Mouse (Mus musculus): ENCODE data around the gene Ednra. TPM values are rescaled to one million over a fixed set of nuclear protein-coding genes. Genes with fewer than 3 reads are reported as not detected.
"Not testable (repeated sequence)": the region's sequence is repeated elsewhere in the genome, so short reads cannot be mapped to it uniquely, and the experiment has no call there.

The Ednra gene
- total RNA-seq, 2 experiments from 2014 or later = 57.6 to 64.8 TPM

DNA sequence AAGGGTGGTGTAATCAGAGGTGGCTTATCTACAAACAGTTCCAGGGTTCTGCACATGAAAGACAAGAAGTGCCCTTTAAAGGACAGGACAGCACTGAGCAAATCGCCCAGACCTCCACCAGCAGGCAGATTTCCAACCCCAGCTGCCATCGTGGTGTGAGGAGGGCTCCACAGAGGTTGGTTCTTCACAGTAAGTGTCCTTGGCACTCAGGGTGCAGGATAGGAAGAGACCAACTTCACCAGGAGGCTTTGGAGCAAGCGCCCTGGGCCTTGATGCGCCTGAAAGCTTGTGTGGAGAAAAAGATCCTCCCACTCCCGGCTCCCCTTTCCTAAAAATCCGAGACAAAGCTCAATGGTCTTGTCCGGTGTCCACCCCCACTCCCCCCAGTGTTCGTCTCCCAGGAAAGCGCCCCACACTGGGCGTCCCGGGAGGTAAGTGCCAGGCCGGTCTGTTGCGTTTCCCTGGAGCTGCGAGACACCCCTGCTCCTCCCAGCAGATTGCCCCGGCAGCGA lies 674 bp downstream of the Ednra start:
- DNase-seq = peak; percentile 58 to 66
- intact Hi-C loops (cut with DNase I) = loop anchor here (5.0 kb wide), 3 partner anchors 36 to 264 kb away; no protein-coding TSS in a partner anchor

DNA sequence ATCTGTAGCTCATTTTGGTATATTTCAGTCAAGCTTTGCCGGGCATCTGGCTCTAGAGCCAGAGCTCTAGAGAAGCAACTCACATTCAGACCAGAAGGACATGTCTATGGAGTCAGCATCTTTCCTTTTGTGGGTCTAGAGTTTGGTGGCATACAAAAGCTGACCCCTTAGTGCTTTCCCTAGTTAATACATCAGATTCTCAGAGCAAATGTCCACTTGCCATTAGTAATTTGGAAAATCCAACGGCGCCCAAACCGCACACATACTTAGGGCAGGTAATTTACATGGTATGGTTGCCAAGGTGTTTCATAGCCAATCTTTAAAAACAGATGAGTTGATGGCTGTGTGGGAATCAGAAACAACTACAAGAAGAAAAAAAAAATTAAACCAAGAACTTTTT lies 1.2 kb downstream of the Ednra start:
- DNase-seq = no peak
- intact Hi-C loops (cut with DNase I) = loop anchor here (5.0 kb wide), 3 partner anchors 36 to 264 kb away; no protein-coding TSS in a partner anchor

DNA sequence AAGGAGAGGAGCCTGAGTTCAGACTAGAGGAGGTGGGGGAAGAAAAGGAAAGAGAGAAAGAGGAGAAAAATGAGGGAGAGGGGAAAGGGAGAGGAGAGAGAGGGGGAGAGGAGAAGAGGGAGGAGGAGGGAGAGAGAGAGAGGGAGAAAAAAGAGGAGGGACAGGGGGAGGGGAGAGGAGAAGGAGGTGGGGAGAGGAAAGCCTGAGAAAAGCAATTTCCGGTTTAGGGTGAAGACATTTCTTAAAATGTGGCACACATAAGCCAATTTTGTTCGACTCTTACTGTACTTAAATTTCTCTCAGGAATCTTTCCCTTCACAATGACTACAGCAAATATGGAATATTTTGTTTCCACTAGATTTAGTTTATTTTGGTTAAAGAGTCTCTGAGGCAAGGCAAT lies 5.3 kb downstream of the Ednra start:
- intact Hi-C loops (cut with DNase I) = no loop called here

DNA sequence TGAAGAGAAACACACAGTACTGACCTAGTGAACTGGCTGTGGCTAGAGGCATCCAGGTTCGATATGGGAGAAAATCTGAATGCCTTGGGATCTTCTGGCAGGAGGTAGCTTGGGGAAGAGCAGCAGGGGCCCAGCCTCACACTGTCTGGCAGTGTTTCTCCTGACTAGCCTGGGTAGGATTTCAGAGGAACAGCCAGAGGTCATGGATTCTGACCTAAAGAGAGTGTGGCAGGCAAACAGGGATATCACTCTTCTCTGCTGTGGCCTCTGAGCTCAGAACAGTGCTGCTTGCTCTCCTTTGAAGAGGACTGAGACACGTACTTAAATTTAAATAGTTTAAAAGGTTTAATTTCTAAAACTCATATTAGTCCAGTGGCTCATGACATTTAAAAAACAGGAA lies 7.2 kb downstream of the Ednra start:
- DNase-seq = no peak

More for the DNA sequence above, 5.3 kb downstream of the Ednra start:
- no peak for DNase-seq

DNA sequence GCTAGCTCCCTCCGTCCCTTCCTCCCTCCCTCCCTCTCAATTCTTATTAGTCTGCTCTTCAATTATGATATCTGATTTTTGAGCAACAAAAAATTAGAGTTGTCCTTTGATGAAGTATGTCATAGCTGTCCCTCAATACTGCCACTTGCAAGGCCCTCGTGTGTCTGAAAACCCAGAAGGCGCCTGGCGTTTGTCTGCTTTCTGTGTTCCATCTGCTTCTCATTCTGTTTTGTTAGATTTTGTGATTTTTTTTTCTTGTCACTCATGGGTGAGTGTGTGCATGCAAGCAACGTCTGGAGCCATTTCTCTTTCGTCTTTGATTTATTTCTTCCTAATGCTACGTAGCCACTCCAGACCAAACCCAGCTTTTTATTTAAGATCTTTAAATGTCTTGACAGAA lies 9.8 kb downstream of the Ednra start:
- intact Hi-C loops (cut with DNase I) = no loop called here
- no peak for DNase-seq

More for the DNA sequence above, 7.2 kb downstream of the Ednra start:
- intact Hi-C loops (cut with DNase I) = no loop called here

DNA sequence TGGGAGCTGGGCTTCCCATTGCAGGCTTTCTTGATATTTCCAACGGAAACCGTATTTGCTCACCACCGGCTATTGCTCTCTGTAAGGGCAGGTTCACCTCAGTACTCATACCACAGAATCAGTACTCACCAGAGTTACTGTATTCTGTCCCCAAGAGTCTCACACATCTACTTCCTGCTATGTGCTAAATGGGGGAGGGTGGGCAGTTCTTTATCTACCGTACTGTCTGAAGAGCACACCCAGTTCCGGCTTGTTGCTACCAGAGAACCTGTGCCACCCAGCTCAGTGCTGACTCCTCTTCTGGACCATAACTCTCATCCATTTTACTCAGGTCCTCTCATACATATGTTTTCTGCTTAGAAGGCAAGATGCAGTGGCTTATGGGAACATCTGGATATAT lies 10.6 kb downstream of the Ednra start:
- intact Hi-C loops (cut with DNase I) = no loop called here
- no peak for DNase-seq

DNA sequence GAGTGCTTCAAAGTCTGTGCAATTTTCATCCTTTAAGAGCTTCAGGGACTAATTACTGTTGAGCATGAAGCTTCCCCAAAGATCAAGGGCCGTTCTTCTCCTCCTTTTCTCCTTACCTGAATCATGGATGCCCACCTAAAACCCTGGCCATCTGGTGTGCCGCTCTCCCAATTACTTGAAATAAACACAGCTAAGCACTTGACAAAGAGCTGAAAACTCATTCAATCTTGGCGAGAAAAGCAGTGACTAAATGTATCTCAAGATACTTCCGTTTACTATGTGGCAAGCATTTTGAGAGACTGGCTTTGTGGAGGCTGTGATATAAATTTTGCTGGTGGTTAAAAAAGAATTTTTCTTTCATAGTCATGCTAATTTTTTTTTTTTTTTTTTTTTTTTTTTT lies 19.5 kb downstream of the Ednra start:
- intact Hi-C loops (cut with DNase I) = no loop called here
- no peak for DNase-seq

DNA sequence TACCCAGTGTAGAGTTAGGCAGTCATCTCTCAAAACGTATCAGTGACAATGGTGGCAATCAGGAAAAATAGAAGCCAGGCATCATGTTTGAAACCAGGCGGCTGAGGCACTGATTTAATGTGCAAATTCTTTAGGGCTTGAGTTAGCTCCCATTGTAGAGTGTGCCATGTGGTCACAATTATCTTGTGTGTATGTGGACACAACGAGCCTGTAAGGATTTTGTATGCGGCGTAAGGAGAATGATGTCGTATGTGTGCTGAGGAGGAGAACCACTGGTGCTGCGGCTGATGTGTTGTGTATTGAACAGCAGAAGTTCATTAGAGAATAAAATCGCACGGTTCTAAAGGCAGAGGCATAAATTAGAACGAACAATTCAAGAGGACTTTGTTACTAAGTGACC lies 26.2 kb downstream of the Ednra start:
- DNase-seq = no peak
- intact Hi-C loops (cut with DNase I) = no loop called here

DNA sequence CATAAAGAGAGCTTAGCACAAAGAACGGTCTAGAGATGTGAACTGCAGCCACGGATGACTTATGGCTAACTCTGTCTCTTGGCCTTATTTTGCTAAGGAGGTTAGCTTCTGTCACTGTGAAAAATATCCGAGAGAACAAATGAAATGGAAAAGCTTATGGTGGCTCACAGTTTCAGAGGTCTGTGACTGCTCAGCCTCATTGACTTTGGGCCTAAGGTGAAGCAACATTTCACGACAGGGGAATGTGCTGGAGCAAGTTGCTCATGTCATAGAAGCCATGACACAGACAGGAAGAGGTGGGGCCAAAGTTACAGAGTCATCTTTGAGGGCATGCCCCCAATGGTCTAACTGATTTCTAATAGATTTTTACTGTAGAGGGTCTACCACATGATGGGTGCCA lies 28.1 kb downstream of the Ednra start:
- DNase-seq = no peak
- intact Hi-C loops (cut with DNase I) = no loop called here

DNA sequence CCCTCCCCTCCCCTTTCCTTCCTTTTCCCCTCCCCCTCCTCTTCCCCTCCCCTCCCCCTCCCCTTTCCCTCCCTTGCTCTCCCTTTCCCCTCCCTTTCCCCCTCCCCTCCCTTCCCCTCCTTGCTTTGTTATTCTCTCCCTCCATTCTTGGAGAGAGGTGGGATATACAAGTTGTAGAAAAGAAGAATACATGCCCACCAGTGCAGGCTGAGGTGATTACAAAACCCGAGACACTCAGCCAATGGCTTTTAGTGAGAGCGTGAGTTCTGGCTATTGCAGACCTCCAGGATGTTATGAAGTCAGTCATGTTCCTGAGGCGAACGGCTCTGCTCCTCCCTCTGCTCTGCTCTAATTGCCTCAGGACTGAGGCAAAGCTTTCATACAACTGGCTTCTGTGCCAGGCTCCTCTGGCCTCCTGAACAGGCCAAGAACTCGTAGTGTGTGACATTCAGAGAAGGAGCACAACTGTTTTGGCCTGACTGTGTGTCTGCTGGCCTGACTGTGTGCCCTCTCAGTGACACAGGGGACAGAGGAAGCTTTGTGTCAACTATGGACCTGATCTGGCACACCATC lies 28.7 kb downstream of the Ednra start:
- intact Hi-C loops (cut with DNase I) = no loop called here
- no peak for DNase-seq

DNA sequence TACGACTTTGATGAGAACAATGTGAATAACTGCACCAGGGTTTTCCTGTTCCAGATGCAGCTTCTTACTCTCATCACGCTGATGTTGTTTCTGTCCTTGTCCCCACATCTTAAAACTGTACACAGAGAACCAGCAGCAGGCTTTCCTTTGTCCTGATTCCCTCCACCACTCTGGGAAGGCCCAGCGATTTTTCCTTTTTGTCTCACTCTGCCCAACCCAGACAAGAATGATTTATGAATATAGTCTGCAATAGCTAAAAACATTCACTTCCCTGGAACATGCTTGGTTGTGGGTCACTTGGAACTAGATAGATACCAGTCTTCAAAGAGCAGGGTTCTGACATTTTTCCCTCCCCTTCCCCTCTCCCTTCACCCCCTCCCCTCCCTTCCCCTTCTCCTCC lies 29.2 kb downstream of the Ednra start:
- DNase-seq = no peak
- intact Hi-C loops (cut with DNase I) = no loop called here

DNA sequence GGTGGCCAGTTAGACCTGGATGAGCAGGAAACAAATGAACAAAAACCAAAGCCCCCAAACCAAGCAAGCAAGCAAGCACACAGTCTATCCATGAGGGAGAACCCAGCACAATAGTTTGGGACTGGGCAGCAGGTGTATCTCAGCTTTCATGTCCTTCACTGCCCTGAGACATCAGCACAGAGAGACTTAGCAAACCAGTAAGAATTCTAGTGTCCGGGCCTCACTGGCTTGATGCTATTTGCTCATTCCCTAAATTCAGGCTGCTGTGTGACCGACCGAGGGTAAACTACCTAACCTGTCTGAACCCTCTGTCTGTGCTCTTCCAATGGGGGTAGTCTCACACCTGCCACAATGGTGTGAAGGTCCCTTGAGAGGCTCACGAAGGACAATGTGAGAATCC lies 29.7 kb downstream of the Ednra start:
- intact Hi-C loops (cut with DNase I) = no loop called here
- DNase-seq = no peak

DNA sequence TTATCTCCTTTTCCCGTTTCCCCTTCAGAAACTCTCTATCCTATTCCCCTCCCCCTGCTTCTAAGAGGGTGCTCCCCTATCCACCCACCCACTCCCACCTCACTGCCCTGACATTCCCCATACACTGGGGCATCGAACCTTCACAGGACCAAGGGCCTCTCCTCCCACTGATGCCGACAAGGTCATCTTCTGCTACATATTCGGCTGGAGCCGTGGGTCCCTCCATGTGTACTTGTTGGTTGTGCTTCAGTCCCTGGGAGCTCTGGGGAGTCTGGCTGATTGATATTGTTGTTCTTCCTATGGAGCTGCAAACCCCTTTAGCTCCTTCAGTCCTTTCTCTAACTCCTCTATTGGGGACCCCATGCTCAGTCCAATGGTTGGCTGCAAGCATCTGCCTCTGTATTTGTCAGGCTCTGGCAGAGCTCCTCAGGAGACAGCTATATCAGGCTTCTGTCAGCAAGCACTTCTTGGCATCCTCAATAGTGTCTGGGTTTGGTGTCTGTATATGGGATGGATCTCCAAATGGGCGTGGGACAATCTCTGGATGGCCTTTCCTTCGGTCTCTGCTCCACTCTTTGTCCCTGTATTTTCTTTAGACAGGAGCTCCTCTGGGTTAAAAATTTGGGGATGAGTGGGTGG lies 34.7 kb downstream of the Ednra start:
- intact Hi-C loops (cut with DNase I) = loop anchor here (5.0 kb wide), 1 partner anchor 33 kb away; the partner anchor contains the start of gene Ednra
- DNase-seq = not testable (repeated sequence)

DNA sequence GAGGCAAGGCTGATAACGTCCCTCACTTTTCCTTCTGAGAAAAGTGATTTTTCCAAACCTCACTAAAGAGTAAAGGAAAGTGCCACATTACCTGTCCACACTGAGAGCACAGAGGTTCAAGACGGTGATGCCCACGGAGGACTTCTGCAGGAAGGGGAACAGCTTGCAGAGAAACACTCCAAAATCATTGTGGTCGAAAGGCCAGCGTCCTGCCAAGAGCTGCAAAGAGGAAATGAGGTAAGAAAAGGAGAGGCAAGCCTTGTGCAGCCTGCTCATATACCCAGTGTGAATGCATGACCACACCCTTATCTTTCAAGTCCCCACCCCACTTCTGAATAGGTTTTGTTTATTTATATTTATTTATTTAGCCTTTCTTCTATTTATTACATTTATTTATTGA lies 35.3 kb downstream of the Ednra start:
- no peak for DNase-seq
- intact Hi-C loops (cut with DNase I) = loop anchor here (5.0 kb wide), 1 partner anchor 33 kb away; the partner anchor contains the start of gene Ednra

DNA sequence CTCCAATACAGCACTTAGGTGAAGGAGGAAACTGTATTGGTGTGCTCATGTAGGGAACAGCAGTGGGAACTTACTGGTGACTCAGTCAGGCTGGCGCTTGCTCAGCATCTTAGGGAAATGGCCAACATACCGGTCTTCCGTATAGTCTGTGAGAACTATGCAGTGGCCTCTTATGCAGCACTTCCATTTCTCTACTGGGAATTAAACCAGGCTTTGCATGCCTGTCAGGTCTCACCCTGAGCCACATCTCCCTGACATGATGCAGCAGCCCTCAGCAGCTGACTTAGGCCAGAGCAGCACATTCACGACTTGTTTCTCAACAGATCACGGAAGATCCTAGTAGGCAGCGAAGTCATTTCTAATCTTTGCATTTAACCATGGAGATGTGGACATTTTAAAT lies 39.9 kb downstream of the Ednra start:
- no peak for DNase-seq
- intact Hi-C loops (cut with DNase I) = no loop called here

DNA sequence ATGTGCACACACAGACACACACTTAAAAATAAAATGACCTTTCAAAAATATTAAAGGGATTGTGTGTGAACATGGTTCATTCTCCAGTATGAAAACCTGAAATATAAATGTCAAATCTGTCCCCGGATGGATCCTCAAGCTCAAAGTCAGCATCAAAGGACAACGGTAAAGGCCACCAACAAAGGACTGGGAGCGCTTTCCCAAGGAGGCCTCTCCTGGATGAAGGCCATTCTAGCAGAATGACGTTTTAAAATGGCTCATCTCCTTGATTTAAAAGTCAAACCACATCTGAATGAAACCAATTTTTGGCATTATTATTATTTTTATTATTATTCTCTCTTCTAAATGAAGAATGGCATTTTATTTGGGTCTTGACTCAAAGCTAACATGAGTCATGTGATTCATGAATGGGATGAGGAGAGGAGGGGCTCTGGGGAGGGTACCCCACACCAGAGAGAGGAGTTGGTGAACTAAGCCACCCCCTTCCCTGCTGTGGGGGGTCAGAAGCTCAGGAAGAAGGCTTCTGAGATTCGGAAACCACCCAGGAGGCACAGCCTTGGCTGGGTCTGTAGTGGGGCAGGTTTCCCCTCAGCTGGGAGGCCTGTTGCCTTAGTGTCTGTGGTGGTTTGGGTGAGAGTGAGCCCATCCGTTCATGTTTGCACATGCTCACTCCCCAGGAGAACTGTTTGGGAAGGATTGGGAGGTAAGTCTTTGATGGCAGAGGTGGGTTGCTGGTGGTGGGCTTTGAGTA lies 40.7 kb downstream of the Ednra start:
- DNase-seq = no peak
- intact Hi-C loops (cut with DNase I) = no loop called here

DNA sequence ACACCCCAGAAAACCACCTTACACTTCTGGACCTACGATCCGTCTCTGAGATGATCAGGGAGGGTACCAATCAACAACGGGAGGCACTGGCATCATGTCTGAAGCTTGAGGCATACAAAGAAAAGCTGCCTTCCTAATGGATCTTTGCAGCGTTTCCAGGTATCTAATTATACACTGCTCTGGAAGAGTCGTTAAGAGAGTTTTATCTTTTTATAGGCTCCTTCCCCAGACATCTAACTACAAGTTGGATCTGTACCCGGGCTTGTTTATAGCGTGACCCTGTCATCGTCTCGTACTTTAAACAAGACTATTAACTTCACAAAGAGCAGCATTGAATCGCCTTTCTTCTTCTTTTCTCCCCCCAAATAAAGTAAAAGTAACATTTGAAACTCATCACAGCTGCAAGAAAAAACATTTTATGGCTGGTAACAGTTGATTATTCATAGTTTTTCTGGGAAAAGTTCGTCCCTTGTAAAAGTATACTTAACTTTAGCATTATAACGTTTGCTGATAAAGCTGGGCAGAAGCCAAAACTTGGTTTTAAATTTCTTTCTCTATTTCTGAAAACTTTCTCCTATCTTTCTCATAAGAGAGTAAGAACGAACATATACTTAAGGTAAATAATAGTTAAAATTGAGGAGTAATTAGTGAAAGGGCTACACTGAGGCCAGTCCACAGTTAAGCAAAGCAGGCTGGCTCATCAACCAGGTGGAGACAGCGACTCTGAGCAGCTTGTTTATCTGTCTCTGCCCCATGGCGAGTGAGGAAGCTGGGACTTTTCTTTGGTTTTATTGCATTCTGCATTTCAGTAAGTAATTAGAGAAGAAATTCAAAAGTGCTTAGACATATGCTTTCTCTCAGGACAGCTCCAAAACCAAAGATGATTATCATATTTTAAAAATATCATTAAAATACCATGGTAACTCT lies 42.0 kb downstream of the Ednra start:
- intact Hi-C loops (cut with DNase I) = no loop called here
- no peak for DNase-seq

DNA sequence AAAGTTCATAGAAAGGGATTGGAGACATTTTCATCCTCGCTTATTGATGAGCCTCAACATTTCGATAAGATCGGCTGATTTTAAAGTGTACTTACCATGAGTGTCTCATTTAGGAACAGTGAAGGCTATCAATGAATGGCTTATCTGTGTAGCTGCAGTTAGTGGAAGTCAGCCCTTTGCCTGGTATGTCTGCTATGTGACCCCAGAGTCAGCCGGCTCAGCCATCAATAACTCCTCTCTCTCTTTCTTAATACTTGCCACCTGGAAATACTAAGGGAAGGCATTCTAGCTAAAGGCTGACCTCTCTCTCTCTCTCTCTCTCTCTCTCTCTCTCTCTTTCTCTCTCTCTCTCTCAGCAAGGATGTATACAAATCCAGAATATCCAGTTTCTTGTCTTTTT lies 52.2 kb downstream of the Ednra start:
- intact Hi-C loops (cut with DNase I) = loop anchor here (5.0 kb wide), 1 partner anchor 50 kb away; the partner anchor contains the start of gene Ednra
- no peak for DNase-seq

DNA sequence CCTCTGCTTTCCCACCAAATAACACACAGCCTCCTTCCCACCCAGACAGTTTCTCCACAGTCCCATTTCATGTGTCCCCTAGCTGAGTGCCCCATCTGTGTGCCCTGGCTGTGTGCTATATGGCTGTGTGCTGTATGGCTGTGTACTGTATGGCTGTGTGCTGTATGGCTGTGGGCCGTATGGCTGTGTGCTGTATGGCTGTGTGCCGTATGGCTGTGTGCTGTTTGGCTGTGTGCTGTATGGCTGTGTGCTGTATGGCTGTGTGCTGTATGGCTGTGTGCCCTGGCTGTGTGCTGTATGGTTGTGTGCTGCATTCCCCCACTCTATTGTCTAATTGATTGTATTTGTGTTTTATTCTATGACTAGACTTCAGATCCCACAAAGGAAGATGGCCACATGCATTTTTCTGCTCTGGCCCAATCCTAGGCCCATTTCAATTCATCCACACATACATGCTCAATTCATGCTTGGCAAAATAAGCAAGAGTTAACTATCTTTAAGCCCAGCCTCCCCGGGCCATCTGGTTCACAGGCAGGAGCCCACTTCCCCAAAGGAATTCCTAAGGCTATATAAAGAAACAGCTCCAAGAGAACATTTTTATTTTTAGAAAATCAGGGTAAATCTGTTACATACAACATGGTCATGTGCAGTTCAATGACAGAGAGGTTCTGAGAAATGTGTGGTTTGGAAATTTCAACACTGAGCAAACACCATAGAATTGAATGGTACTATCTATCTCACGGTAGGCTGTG lies 53.5 kb downstream of the Ednra start:
- intact Hi-C loops (cut with DNase I) = loop anchor here (5.0 kb wide), 1 partner anchor 52 kb away; the partner anchor contains the start of gene Ednra
- no peak for DNase-seq

DNA sequence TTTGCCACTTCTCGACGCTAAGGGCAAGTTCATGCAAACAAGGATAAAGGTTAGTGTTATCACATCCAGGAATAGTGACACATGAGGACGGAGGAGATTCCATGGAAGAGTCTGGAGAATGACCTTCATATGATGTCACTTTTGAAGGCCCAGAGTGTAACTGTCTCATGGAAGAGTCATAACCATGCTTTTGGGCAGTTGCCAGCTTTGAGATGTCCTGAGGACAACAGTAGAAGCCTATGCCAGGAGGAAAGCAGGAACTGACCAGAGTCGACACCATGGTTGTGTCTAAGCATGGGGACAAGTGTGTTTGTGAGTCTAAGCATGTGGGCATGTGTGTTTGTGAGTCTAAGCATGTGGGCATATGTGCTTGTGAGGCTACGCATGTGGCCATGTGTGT lies 56.3 kb downstream of the Ednra start:
- intact Hi-C loops (cut with DNase I) = no loop called here
- DNase-seq = no peak
